Mouse (Mus musculus): ENCODE data around the gene Helq. TPM values are rescaled to one million over a fixed set of nuclear protein-coding genes. Genes with fewer than 3 reads are reported as not detected.

The Helq gene
- total RNA-seq, 2 experiments from 2014 or later = 2.4 to 5.5 TPM

DNA sequence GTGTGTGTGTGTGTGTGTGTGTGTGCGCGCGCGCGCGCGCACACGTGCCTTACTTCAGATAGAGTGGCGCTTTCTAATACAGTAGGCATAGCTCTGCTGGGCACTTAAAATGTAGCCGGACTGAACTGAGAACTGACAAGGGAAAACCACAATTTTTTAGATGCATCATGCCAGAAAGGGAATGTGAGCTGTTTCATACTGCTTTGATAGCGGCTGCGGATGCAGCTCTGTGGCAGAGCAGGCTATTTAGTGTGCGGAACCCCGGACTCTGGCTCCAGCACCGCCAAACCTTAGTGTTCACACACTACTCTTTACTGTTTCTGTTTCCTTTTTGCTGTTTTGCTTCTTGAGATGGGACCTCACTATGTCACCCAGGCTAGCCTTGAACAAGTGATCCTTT is 81.6 kb downstream of the Helq start:
- DNase-seq (ENCODE audit: low spot score) = no peak
- intact Hi-C loops (cut with DNase I) = no loop called here

Other genes starting within 250 kb of the Helq start
- gene Plac8, start 226.4 kb downstream of the Helq start, total RNA-seq (2021) = 1 to 10 TPM in 1 of 2 experiments, under 1 TPM in 1; 0.36 to 1.4 TPM
- 10 to 100 TPM; 87.9 to 88.9 TPM for gene Coq2, start 123.5 kb downstream of the Helq start, total RNA-seq (2021)
- 1 to 10 TPM in 1 of 2 experiments, under 1 TPM in 1; 0.89 to 1.0 TPM for gene Hpse, start 78.9 kb downstream of the Helq start, total RNA-seq (2021)
- gene Mrps18c, start within 50 bp of the Helq start, total RNA-seq (2021) = 10 to 100 TPM; 73.2 to 85.1 TPM
- gene Abraxas1, start 22.4 kb upstream of the Helq start, total RNA-seq (2021) = 10 to 100 TPM in 1 of 2 experiments, 1 to 10 TPM in 1; 9.9 to 10.1 TPM
- gene Gpat3, start 47.1 kb upstream of the Helq start, total RNA-seq (2021) = 10 to 100 TPM; 24.4 to 25.2 TPM

Data from heart, postnatal 25 days (tissue).